Mouse (Mus musculus) ES-E14 (cell line): ENCODE data around the gene Akap9.

Experiments used
- CHD2 ChIP-seq: IDR thresholded peaks from 2 replicates; pipeline ENCODE4 v1.6.1; 2014; ENCODE audit warnings: mild to moderate bottlenecking, low read depth, low read length, inconsistent platforms
- MAFK ChIP-seq: IDR thresholded peaks from 2 replicates; pipeline ENCODE4 v1.6.1; 2014; ENCODE audit warnings: mild to moderate bottlenecking, low read depth, low read length, inconsistent platforms; ENCODE audit not compliant: insufficient read depth
- ZC3H11A ChIP-seq: IDR thresholded peaks from 2 replicates; pipeline ENCODE4 v1.6.1; 2012; ENCODE audit warnings: low read depth, mild to moderate bottlenecking, inconsistent platforms, low read length, borderline replicate concordance
- ZNF384 ChIP-seq: IDR thresholded peaks from 2 replicates; pipeline ENCODE4 v1.6.1; 2012; ENCODE audit warnings: low read depth, low read length, inconsistent platforms

DNA sequence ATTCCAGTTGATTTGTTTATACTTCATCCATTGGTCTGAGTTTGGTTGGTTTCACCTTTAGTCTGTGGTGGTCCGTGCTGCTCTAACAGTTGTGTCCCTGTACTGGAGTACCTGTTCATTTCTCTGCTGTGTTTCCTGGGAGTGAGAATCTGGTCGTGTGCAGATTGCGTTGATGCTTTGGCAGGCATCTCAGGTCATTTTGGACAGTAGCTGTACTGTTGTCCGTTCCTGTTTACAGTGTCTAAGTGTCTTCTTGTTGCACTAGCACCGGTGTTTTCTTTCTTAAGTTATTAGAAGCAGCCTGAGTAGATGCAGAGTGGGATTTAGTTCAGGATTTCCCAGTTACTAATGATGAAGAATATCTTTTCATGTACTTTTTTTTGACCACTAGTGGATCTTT is 7.4 kb downstream of the Akap9 start:
- no peak for TF ChIP-seq CHD2
- no peak for TF ChIP-seq ZC3H11A
- TF ChIP-seq ZNF384: no peak
- TF ChIP-seq MAFK: no peak
